Mouse (Mus musculus): ENCODE measurements around the gene Proca1. TPM values are rescaled to one million over a fixed set of nuclear protein-coding genes. Genes with fewer than 3 reads are reported as not detected.

Gene Proca1
- total RNA-seq, 1 experiment = 0.80 TPM

GRCm38 (mm10) chr11:78209886-78210285 is 16.7 kb downstream of the Proca1 start:
- in situ Hi-C loops (cut with MboI; ENCODE audit: low sequenced_read_pairs in 2 of 2, unreplicated experiment in 2 of 2) = no loop called here
- Histone ChIP-seq H3K9me3 (ENCODE audit: control insufficient read depth, insufficient read depth, low read depth, low read length) (no peaks in the 10 kb centered on the region), H3K9ac (ENCODE audit: insufficient read depth, low read depth, low read length, poor library complexity, severe bottlenecking) (no peak overlapping the region), H3K27ac (ENCODE audit: insufficient read depth, low read depth, low read length, poor library complexity, severe bottlenecking) (no peak overlapping the region), H3K4me1 (ENCODE audit: control insufficient read depth in 2 of 2, insufficient read depth in 2 of 2, low read length in 2 of 2, poor library complexity in 1 of 2) (no peaks in the 10 kb centered on the region; a peak in 1 of 4 replicates), H3K36me3 (ENCODE audit: control insufficient read depth, insufficient read depth, low read length, poor library complexity, severe bottlenecking) (peaks cover 85% of the 10 kb centered on the region), H3K4me3 (ENCODE audit: insufficient read depth in 1 of 2, low read depth in 1 of 2, low read length in 2 of 2, poor library complexity in 1 of 2, severe bottlenecking in 1 of 2) (no peak overlapping the region)
- DNase-seq (ENCODE audit: low read depth, low spot score) = no peak
- TF ChIP-seq HCFC1 (IDR thresholded peaks at IDR 0.05; ENCODE audit: borderline replicate concordance, insufficient read depth, low read length) (no peak), ZNF384 (IDR thresholded peaks at IDR 0.05; ENCODE audit: low read depth, low read length) (no peak), CHD2 (IDR thresholded peaks at IDR 0.05; ENCODE audit: low read depth, low read length) (no peak), MAFK (IDR thresholded peaks at IDR 0.05; ENCODE audit: insufficient read depth, low read depth, low read length) (no peak), ZC3H11A (IDR thresholded peaks at IDR 0.05; ENCODE audit: borderline replicate concordance, low read depth, low read length) (no peak)

GRCm38 (mm10) chr11:78210615-78211014 is 17.4 kb downstream of the Proca1 start:
- H3K9me3 ChIP-seq (ENCODE audit: control insufficient read depth, insufficient read depth, low read depth, low read length) = no peaks in the 10 kb centered on the region
- no peaks in the 10 kb centered on the region; a peak in 1 of 4 replicates for H3K4me1 ChIP-seq (ENCODE audit: control insufficient read depth in 2 of 2, insufficient read depth in 2 of 2, low read length in 2 of 2, poor library complexity in 1 of 2)
- DNase-seq (ENCODE audit: low read depth, low spot score) = no peak
- H3K4me3 ChIP-seq (ENCODE audit: insufficient read depth in 1 of 2, low read depth in 1 of 2, low read length in 2 of 2, poor library complexity in 1 of 2, severe bottlenecking in 1 of 2) = no peak overlapping the region
- H3K36me3 ChIP-seq (ENCODE audit: control insufficient read depth, insufficient read depth, low read length, poor library complexity, severe bottlenecking) = peaks cover 85% of the 10 kb centered on the region
- in situ Hi-C loops (cut with MboI; ENCODE audit: low sequenced_read_pairs in 2 of 2, unreplicated experiment in 2 of 2) = no loop called here
- no peak overlapping the region for H3K27ac ChIP-seq (ENCODE audit: insufficient read depth, low read depth, low read length, poor library complexity, severe bottlenecking)
- TF ChIP-seq CHD2 (IDR thresholded peaks at IDR 0.05; ENCODE audit: low read depth, low read length) = no peak
- TF ChIP-seq HCFC1 (IDR thresholded peaks at IDR 0.05; ENCODE audit: borderline replicate concordance, insufficient read depth, low read length) = no peak
- TF ChIP-seq ZNF384 (IDR thresholded peaks at IDR 0.05; ENCODE audit: low read depth, low read length) = no peak
- no peak for TF ChIP-seq MAFK (IDR thresholded peaks at IDR 0.05; ENCODE audit: insufficient read depth, low read depth, low read length)
- no peak for TF ChIP-seq ZC3H11A (IDR thresholded peaks at IDR 0.05; ENCODE audit: borderline replicate concordance, low read depth, low read length)
- H3K9ac ChIP-seq (ENCODE audit: insufficient read depth, low read depth, low read length, poor library complexity, severe bottlenecking) = no peak overlapping the region

GRCm38 (mm10) chr11:78211513-78211912 is 18.3 kb downstream of the Proca1 start:
- no peak for DNase-seq (ENCODE audit: low read depth, low spot score)
- TF ChIP-seq MAFK (IDR thresholded peaks at IDR 0.05; ENCODE audit: insufficient read depth, low read depth, low read length) = no peak
- Histone ChIP-seq H3K9ac (ENCODE audit: insufficient read depth, low read depth, low read length, poor library complexity, severe bottlenecking) (no peak overlapping the region), H3K4me3 (ENCODE audit: insufficient read depth in 1 of 2, low read depth in 1 of 2, low read length in 2 of 2, poor library complexity in 1 of 2, severe bottlenecking in 1 of 2) (no peak overlapping the region), H3K9me3 (ENCODE audit: control insufficient read depth, insufficient read depth, low read depth, low read length) (no peaks in the 10 kb centered on the region), H3K4me1 (ENCODE audit: control insufficient read depth in 2 of 2, insufficient read depth in 2 of 2, low read length in 2 of 2, poor library complexity in 1 of 2) (no peaks in the 10 kb centered on the region), H3K27ac (ENCODE audit: insufficient read depth, low read depth, low read length, poor library complexity, severe bottlenecking) (no peak overlapping the region), H3K36me3 (ENCODE audit: control insufficient read depth, insufficient read depth, low read length, poor library complexity, severe bottlenecking) (peaks cover 83% of the 10 kb centered on the region)
- in situ Hi-C loops (cut with MboI; ENCODE audit: low sequenced_read_pairs in 2 of 2, unreplicated experiment in 2 of 2) = no loop called here

- in situ Hi-C loops (cut with MboI; ENCODE audit: low sequenced_read_pairs in 2 of 2, unreplicated experiment in 2 of 2) = no loop called here
- Histone ChIP-seq H3K4me1 (ENCODE audit: control insufficient read depth in 2 of 2, insufficient read depth in 2 of 2, low read length in 2 of 2, poor library complexity in 1 of 2) (no peaks in the 10 kb centered on the region), H3K27ac (ENCODE audit: insufficient read depth, low read depth, low read length, poor library complexity, severe bottlenecking) (no peak overlapping the region), H3K9me3 (ENCODE audit: control insufficient read depth, insufficient read depth, low read depth, low read length) (no peaks in the 10 kb centered on the region), H3K36me3 (ENCODE audit: control insufficient read depth, insufficient read depth, low read length, poor library complexity, severe bottlenecking) (peaks cover 73% of the 10 kb centered on the region), H3K9ac (ENCODE audit: insufficient read depth, low read depth, low read length, poor library complexity, severe bottlenecking) (no peak overlapping the region), H3K4me3 (ENCODE audit: insufficient read depth in 1 of 2, low read depth in 1 of 2, low read length in 2 of 2, poor library complexity in 1 of 2, severe bottlenecking in 1 of 2) (no peak overlapping the region)
- TF ChIP-seq MAFK (IDR thresholded peaks at IDR 0.05; ENCODE audit: insufficient read depth, low read depth, low read length) (no peak), ZC3H11A (IDR thresholded peaks at IDR 0.05; ENCODE audit: borderline replicate concordance, low read depth, low read length) (no peak), HCFC1 (IDR thresholded peaks at IDR 0.05; ENCODE audit: borderline replicate concordance, insufficient read depth, low read length) (no peak), ZNF384 (IDR thresholded peaks at IDR 0.05; ENCODE audit: low read depth, low read length) (no peak), CHD2 (IDR thresholded peaks at IDR 0.05; ENCODE audit: low read depth, low read length) (no peak)
- DNase-seq (ENCODE audit: low read depth, low spot score) = no peak
Measured at GRCm38 (mm10) chr11:78213086-78213817, 20.1 kb downstream of the Proca1 start.

Data from ES-E14 (cell line).